Mouse (Mus musculus): Measurements from ENCODE around the gene Pla2g2d. TPM values are rescaled to one million over a fixed set of nuclear protein-coding genes. Genes with fewer than 3 reads are reported as not detected.

The Pla2g2d gene
- total and polyA plus RNA-seq, 2 experiments from 2014 or later = not detected

- H3K9me3 ChIP-seq (replicated peaks; ENCODE audit: control insufficient read depth, low read length) = no peaks in the 10 kb centered on the region
- H3K4me2 ChIP-seq (ENCODE audit: low read depth, low read length) = no peak within 1 kb of the TSS
- 75% methylated on average over 8 of the region's 8 CpGs for WGBS
- DNase-seq (ENCODE audit: low spot score) (no peak), ATAC-seq (ENCODE audit: insufficient read depth, low read depth) (no peak)
- H3K4me3 ChIP-seq (ENCODE audit: low read depth, low read length) = no peak within 1 kb of the TSS
- no peaks in the 10 kb centered on the region; the same call in 1 of the 2 replicates for H3K27me3 ChIP-seq (ENCODE audit: control insufficient read depth, insufficient read depth, low read length)
- H3K4me1 ChIP-seq (ENCODE audit: control insufficient read depth, insufficient read depth) = no peaks in the 10 kb centered on the region
- H3K9ac ChIP-seq (replicated peaks; ENCODE audit: low read depth, low read length) = no peak within 1 kb of the TSS
- no peak within 1 kb of the TSS for H3K27ac ChIP-seq (ENCODE audit: low read depth)
- no peak for TF ChIP-seq CTCF (IDR thresholded peaks at IDR 0.05; ENCODE audit: low read depth)
- TF ChIP-seq EP300 (IDR thresholded peaks at IDR 0.05; ENCODE audit: low read depth) = no peak
- H3K36me3 ChIP-seq (replicated peaks; ENCODE audit: control insufficient read depth, insufficient read depth, low read length) = no peaks in the 10 kb centered on the region
Measured at GRCm38 (mm10) chr4:138757416-138757815, 18.1 kb upstream of the Pla2g2d start, which contains the start of gene Pla2g2f. Gene Pla2g2f, minus strand, starts transcription at chr4:138757626.

- no peak overlapping the region for H3K4me3 ChIP-seq (ENCODE audit: low read depth, low read length)
- no peak overlapping the region for H3K4me2 ChIP-seq (ENCODE audit: low read depth, low read length)
- no peaks in the 10 kb centered on the region for H3K36me3 ChIP-seq (replicated peaks; ENCODE audit: control insufficient read depth, insufficient read depth, low read length)
- no peaks in the 10 kb centered on the region for H3K4me1 ChIP-seq (ENCODE audit: control insufficient read depth, insufficient read depth)
- no peak overlapping the region for H3K9ac ChIP-seq (replicated peaks; ENCODE audit: low read depth, low read length)
- ATAC-seq (ENCODE audit: insufficient read depth, low read depth) (no peak), DNase-seq (ENCODE audit: low spot score) (no peak)
- 63% methylated on average over 9 of the region's 9 CpGs for WGBS
- no peak overlapping the region for H3K27ac ChIP-seq (ENCODE audit: low read depth)
- TF ChIP-seq CTCF (IDR thresholded peaks at IDR 0.05; ENCODE audit: low read depth) (no peak), EP300 (IDR thresholded peaks at IDR 0.05; ENCODE audit: low read depth) (no peak)
- no peaks in the 10 kb centered on the region; the same call in 1 of the 2 replicates for H3K27me3 ChIP-seq (ENCODE audit: control insufficient read depth, insufficient read depth, low read length)
- no peaks in the 10 kb centered on the region for H3K9me3 ChIP-seq (replicated peaks; ENCODE audit: control insufficient read depth, low read length)
Measured at GRCm38 (mm10) chr4:138762266-138762665, 13.3 kb upstream of the Pla2g2d start.

- WGBS = 76% methylated on average over 10 of the region's 10 CpGs
- H3K27ac ChIP-seq (ENCODE audit: low read depth) = no peak overlapping the region
- H3K9ac ChIP-seq (replicated peaks; ENCODE audit: low read depth, low read length) = no peak overlapping the region
- ATAC-seq (ENCODE audit: insufficient read depth, low read depth) (no peak), DNase-seq (ENCODE audit: low spot score) (no peak)
- no peak overlapping the region for H3K4me3 ChIP-seq (ENCODE audit: low read depth, low read length)
- TF ChIP-seq CTCF (IDR thresholded peaks at IDR 0.05; ENCODE audit: low read depth) = no peak
- TF ChIP-seq EP300 (IDR thresholded peaks at IDR 0.05; ENCODE audit: low read depth) = no peak
- H3K9me3 ChIP-seq (replicated peaks; ENCODE audit: control insufficient read depth, low read length) = no peaks in the 10 kb centered on the region
- no peaks in the 10 kb centered on the region for H3K4me1 ChIP-seq (ENCODE audit: control insufficient read depth, insufficient read depth)
- H3K36me3 ChIP-seq (replicated peaks; ENCODE audit: control insufficient read depth, insufficient read depth, low read length) = no peaks in the 10 kb centered on the region
- H3K4me2 ChIP-seq (ENCODE audit: low read depth, low read length) = no peak overlapping the region
- peaks cover 11% of the 10 kb centered on the region for H3K27me3 ChIP-seq (ENCODE audit: control insufficient read depth, insufficient read depth, low read length)
Measured at GRCm38 (mm10) chr4:138771970-138772369, 3.6 kb upstream of the Pla2g2d start.

- H3K9me3 ChIP-seq (replicated peaks; ENCODE audit: control insufficient read depth, low read length) = no peaks in the 10 kb centered on the region
- no peaks in the 10 kb centered on the region for H3K36me3 ChIP-seq (replicated peaks; ENCODE audit: control insufficient read depth, insufficient read depth, low read length)
- peaks cover 10% of the 10 kb centered on the region for H3K27me3 ChIP-seq (ENCODE audit: control insufficient read depth, insufficient read depth, low read length)
- no peak overlapping the region for H3K4me3 ChIP-seq (ENCODE audit: low read depth, low read length)
- no peak overlapping the region for H3K9ac ChIP-seq (replicated peaks; ENCODE audit: low read depth, low read length)
- DNase-seq (ENCODE audit: low spot score) (no peak), ATAC-seq (ENCODE audit: insufficient read depth, low read depth) (no peak)
- H3K4me1 ChIP-seq (ENCODE audit: control insufficient read depth, insufficient read depth) = no peaks in the 10 kb centered on the region
- H3K27ac ChIP-seq (ENCODE audit: low read depth) = no peak overlapping the region
- no peak for TF ChIP-seq EP300 (IDR thresholded peaks at IDR 0.05; ENCODE audit: low read depth)
- no peak for TF ChIP-seq CTCF (IDR thresholded peaks at IDR 0.05; ENCODE audit: low read depth)
- H3K4me2 ChIP-seq (ENCODE audit: low read depth, low read length) = no peak overlapping the region
- WGBS = 55% methylated on average over 5 of the region's 5 CpGs
Measured at GRCm38 (mm10) chr4:138772386-138772785, 3.1 kb upstream of the Pla2g2d start.

- 48% methylated on average over 20 of the region's 20 CpGs for WGBS
- no peak for ATAC-seq (ENCODE audit: insufficient read depth, low read depth)
Measured at GRCm38 (mm10) chr4:138777417-138778407, 2.2 kb downstream of the Pla2g2d start.

More at GRCm38 (mm10) chr4:138777417-138778407, 2.2 kb downstream of the Pla2g2d start:
- H3K4me2 ChIP-seq (ENCODE audit: low read depth, low read length) = no peak overlapping the region
- no peak for DNase-seq (ENCODE audit: low spot score)
- H3K4me3 ChIP-seq (ENCODE audit: low read depth, low read length) = no peak overlapping the region
- H3K4me1 ChIP-seq (ENCODE audit: control insufficient read depth, insufficient read depth) = no peaks in the 10 kb centered on the region
- no peak overlapping the region for H3K27ac ChIP-seq (ENCODE audit: low read depth)
- H3K9ac ChIP-seq (replicated peaks; ENCODE audit: low read depth, low read length) = no peak overlapping the region
- H3K9me3 ChIP-seq (replicated peaks; ENCODE audit: control insufficient read depth, low read length) = no peaks in the 10 kb centered on the region
- H3K27me3 ChIP-seq (ENCODE audit: control insufficient read depth, insufficient read depth, low read length) = peaks cover 20% of the 10 kb centered on the region; the same call in 1 of the 2 replicates
- no peaks in the 10 kb centered on the region for H3K36me3 ChIP-seq (replicated peaks; ENCODE audit: control insufficient read depth, insufficient read depth, low read length)
- TF ChIP-seq CTCF (IDR thresholded peaks at IDR 0.05; ENCODE audit: low read depth) = no peak
- TF ChIP-seq EP300 (IDR thresholded peaks at IDR 0.05; ENCODE audit: low read depth) = no peak
